Mouse (Mus musculus) E14TG2a.4 (cell line): ENCODE results near the gene Apobec3.
"Not testable (repeated sequence)": the region's sequence is repeated elsewhere in the genome, so short reads cannot be mapped to it uniquely, and the experiment has no call there.

Experiments used
- H3K27me3 ChIP-seq: 2 replicates; pipeline ENCODE4 v1.6.1; 2014; ENCODE audit warnings: low read length, control low read depth; ENCODE audit not compliant: insufficient read depth
- H3K36me3 ChIP-seq: 2 replicates; pipeline ENCODE4 v1.6.1; 2014; ENCODE audit warnings: low read length, control low read depth; ENCODE audit not compliant: insufficient read depth
- H3K4me1 ChIP-seq: replicated peaks from 2 replicates; pipeline ENCODE4 v1.6.1; 2014; ENCODE audit warnings: low read depth, low read length, control low read depth
- H3K4me3 ChIP-seq: replicated peaks from 2 replicates; pipeline ENCODE4 v1.5.1; 2014; ENCODE audit warnings: mild to moderate bottlenecking, low read length
- H3K9me3 ChIP-seq: 2 replicates; pipeline ENCODE4 v1.6.1; 2014; ENCODE audit warnings: low read length, control low read depth
- CTCF ChIP-seq: conservative IDR thresholded peaks from 2 replicates; pipeline ENCODE4 v1.5.1; 2014; ENCODE audit warnings: low read length
- NANOG ChIP-seq: IDR thresholded peaks from 2 replicates; pipeline ENCODE4 v1.6.1; 2014; ENCODE audit warnings: borderline replicate concordance, low read length, mixed read lengths
- POU5F1 ChIP-seq: IDR thresholded peaks from 2 replicates; pipeline ENCODE4 v1.6.1; 2014; ENCODE audit warnings: low read length, borderline replicate concordance

The Apobec3 gene

DNA sequence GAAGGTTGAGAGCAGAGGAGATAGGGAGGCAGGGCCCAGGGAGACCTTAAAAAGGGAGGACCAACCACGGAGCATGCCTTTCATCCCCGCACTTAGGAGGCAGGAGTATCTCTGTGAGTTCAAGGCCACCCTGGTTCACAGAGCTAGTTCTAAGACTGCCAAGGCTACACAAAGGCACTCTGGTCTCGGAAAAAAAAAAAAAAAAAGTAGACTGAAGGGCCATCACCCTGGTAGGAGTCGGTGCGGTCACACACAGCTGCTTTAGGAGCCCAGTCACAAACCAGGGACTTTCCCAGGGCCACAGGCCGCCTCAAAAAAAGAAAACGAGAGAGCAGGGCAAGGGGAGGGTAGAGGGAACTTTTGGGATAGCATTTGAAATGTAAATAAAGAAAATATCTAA, 9.3 kb downstream of the Apobec3 start:
- H3K27me3 ChIP-seq, result no peaks in the 10 kb centered on the region

GRCm38 (mm10) chr15:79901399-79901798, 9.9 kb downstream of the Apobec3 start:
- peaks cover 78% of the 10 kb centered on the region for H3K4me1 ChIP-seq
- no peak for TF ChIP-seq CTCF
- TF ChIP-seq NANOG, result no peak
- TF ChIP-seq POU5F1, result no peak
- peaks cover 73% of the 10 kb centered on the region for H3K36me3 ChIP-seq
- peak overlapping the region; percentile 45; the same call in 1 of the 2 replicates for H3K4me3 ChIP-seq
- H3K27me3 ChIP-seq, result no peaks in the 10 kb centered on the region
- H3K9me3 ChIP-seq, result no peaks in the 10 kb centered on the region

More for the DNA sequence above, 9.3 kb downstream of the Apobec3 start:
- Histone ChIP-seq H3K4me1 (peaks cover 78% of the 10 kb centered on the region), H3K9me3 (no peaks in the 10 kb centered on the region), H3K4me3 (0 out of 2 replicates have a peak overlapping the region, but pooled peaks have one; percentile 17), H3K36me3 (peaks cover 72% of the 10 kb centered on the region)
- TF ChIP-seq NANOG (no peak), POU5F1 (no peak), CTCF (no peak)

- peak overlapping the region; percentile 64 for H3K4me3 ChIP-seq
- H3K4me1 ChIP-seq, result peaks cover 79% of the 10 kb centered on the region
Measured at GRCm38 (mm10) chr15:79903081-79903480, 11.6 kb downstream of the Apobec3 start.

DNA sequence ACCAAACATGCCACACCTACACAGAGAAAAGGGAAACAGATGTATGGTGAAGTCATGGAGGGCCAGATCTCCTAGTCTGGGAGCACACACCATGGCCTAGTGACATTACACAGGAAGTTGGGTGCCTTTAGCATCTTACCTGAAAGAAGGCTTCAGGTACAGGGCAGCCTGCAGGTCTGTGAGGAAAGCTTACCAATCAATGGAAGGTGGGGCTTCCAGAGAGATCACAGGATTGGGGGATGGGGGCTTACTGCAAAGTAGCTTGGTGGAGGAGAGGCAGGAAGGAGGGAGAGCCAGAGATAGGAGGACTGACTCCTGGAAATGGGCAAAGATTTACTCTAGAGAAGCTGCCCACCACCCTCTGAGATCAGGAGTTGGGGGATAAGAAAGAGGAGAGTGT, 12.5 kb downstream of the Apobec3 start:
- Histone ChIP-seq H3K9me3 (no peaks in the 10 kb centered on the region), H3K36me3 (peaks cover 73% of the 10 kb centered on the region), H3K27me3 (no peaks in the 10 kb centered on the region), H3K4me3 (peak overlapping the region; percentile 64), H3K4me1 (peaks cover 79% of the 10 kb centered on the region)
- TF ChIP-seq POU5F1, result no peak
- no peak for TF ChIP-seq CTCF
- no peak for TF ChIP-seq NANOG

More at GRCm38 (mm10) chr15:79903081-79903480, 11.6 kb downstream of the Apobec3 start:
- peaks cover 73% of the 10 kb centered on the region for H3K36me3 ChIP-seq
- not testable (repeated sequence) for H3K27me3 ChIP-seq, H3K9me3 ChIP-seq

GRCm38 (mm10) chr15:79904678-79905077, 13.2 kb downstream of the Apobec3 start:
- peaks cover 78% of the 10 kb centered on the region for H3K4me1 ChIP-seq
- H3K27me3 ChIP-seq, H3K9me3 ChIP-seq: not testable (repeated sequence)
- peaks cover 71% of the 10 kb centered on the region for H3K36me3 ChIP-seq
- peak overlapping the region; percentile 29; the same call in 1 of the 2 replicates for H3K4me3 ChIP-seq
- peak; percentile 11; the same call in 1 of the 2 replicates for TF ChIP-seq NANOG

GRCm38 (mm10) chr15:79905211-79905610, 13.8 kb downstream of the Apobec3 start:
- peaks cover 71% of the 10 kb centered on the region for H3K36me3 ChIP-seq
- no peaks in the 10 kb centered on the region for H3K27me3 ChIP-seq
- H3K4me3 ChIP-seq, result peak overlapping the region; percentile 69; the same call in 1 of the 2 replicates
- no peaks in the 10 kb centered on the region for H3K9me3 ChIP-seq
- TF ChIP-seq POU5F1, result no peak
- TF ChIP-seq CTCF, result no peak
- no peak for TF ChIP-seq NANOG
- H3K4me1 ChIP-seq, result peaks cover 78% of the 10 kb centered on the region

DNA sequence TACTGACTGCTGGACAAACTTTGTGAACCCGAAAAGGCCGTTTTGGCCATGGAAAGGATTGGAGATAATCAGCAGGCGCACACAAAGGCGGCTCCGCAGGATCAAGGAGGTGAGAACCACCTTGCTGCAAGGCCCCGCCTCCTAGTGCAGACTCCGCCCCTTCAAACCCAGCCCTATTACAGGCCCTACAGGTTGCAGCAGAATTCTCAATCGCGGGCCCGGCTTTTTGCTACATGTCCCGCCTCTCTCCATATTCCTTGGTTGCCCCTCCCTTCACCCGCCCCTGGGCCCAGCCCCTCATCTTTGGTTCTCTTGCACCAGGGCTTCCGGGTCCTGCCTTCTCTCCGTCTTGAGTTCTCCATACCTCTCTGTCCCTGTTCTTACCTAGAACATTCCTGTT, 15.4 kb downstream of the Apobec3 start:
- H3K36me3 ChIP-seq, result peaks cover 67% of the 10 kb centered on the region
- H3K4me3 ChIP-seq, result peak overlapping the region; percentile 69
- H3K4me1 ChIP-seq, result peaks cover 76% of the 10 kb centered on the region
- no peaks in the 10 kb centered on the region for H3K27me3 ChIP-seq
- TF ChIP-seq POU5F1 (no peak), NANOG (no peak), CTCF (no peak)
- H3K9me3 ChIP-seq, result no peaks in the 10 kb centered on the region

GRCm38 (mm10) chr15:79909006-79909405, 17.5 kb downstream of the Apobec3 start:
- H3K4me3 ChIP-seq, result not testable (repeated sequence)
- H3K36me3 ChIP-seq, result peaks cover 65% of the 10 kb centered on the region
- TF ChIP-seq NANOG, result peak; percentile 95

DNA sequence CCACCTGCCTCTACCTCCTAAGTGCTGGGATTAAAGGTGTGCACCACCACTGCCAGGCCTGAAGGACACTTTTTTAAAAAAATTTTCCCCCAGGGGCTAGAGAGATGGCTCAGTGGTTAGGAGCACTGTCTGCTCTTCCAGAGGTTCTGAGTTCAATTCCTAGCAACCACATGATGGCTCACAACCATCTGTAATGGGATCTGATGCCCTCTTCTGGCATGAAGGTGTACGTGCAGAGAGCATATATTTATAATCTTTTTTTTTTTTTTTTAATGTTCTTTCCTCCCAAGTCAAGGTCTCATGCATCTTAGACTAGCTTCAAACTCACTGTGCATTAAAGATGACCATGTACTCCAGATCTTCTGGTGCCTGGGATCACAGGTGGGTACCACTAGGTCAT, 19.4 kb downstream of the Apobec3 start:
- not testable (repeated sequence) for H3K4me3 ChIP-seq, H3K27me3 ChIP-seq, H3K9me3 ChIP-seq
- peaks cover 73% of the 10 kb centered on the region for H3K36me3 ChIP-seq
- TF ChIP-seq CTCF, result peak; percentile 15
- peaks cover 79% of the 10 kb centered on the region for H3K4me1 ChIP-seq

More at GRCm38 (mm10) chr15:79909006-79909405, 17.5 kb downstream of the Apobec3 start:
- H3K27me3 ChIP-seq, H3K9me3 ChIP-seq: not testable (repeated sequence)
- H3K4me1 ChIP-seq, result peaks cover 74% of the 10 kb centered on the region

DNA sequence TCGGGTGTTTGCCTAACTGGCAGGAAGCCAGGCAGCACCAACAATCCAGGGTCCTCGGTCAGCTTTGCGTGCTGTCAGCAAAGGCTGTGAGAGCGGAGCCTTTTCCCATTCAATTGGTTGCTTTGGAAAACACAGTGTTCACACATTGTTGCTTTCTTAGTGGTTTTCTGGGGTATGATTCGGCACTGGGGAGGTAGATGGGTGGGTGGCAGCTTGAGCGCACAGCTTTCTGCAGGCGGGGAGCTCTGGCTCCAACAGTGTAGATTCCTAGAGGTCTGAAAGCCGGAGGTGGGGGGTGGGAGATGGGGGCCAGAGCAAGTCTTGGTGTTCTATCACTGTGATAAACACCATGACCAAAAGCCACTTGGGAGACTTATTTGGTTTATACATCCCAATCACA, 19.9 kb downstream of the Apobec3 start:
- Histone ChIP-seq H3K36me3 (peaks cover 73% of the 10 kb centered on the region), H3K27me3 (no peaks in the 10 kb centered on the region), H3K4me1 (peaks cover 79% of the 10 kb centered on the region), H3K4me3 (no peak overlapping the region), H3K9me3 (no peaks in the 10 kb centered on the region)
- TF ChIP-seq POU5F1 (no peak), NANOG (no peak), CTCF (no peak)
